Mouse (Mus musculus) embryonic stem cell, embryonic (primary cell): Measurements from ENCODE around the gene Car7.

ENCODE experiments used
- CTCF ChIA-PET, 4 experiments: fragments of 300-600 bp in 2 of 4; fragments of 350-600 bp in 2 of 4; sonication (Branson Sonifier 250); formaldehyde crosslinking; loops; one replicate each; lab custom pipeline; 2022; ENCODE audit warnings: inconsistent platforms in 2 of 4; lab: Charles Lee
- POLR2A ChIA-PET, 4 experiments: fragments of 300-600 bp in 2 of 4; fragments of 350-600 bp in 2 of 4; sonication (Branson Sonifier 250); formaldehyde crosslinking; loops; one replicate each; lab custom pipeline; 2022; ENCODE audit warnings: antibody characterized with exemption in 4 of 4, inconsistent platforms in 1 of 4; lab: Charles Lee

Gene Car7

GRCm38 (mm10) chr8:104533971-104534778 lies at the start of gene Car7, which contains the start of gene Nae1:
Car7 (plus strand) TSS chr8:104534689.
Nae1 (minus strand) TSS chr8:104534637.
- ChIA-PET CTCF (interaction anchor here in 2 of 4 experiments (0.7 to 2.8 kb wide), 8 partner anchors 9 to 720 kb away, joined by 3 to 9 read pairs (median 4); no protein-coding TSS in a partner anchor), POLR2A (interaction anchor here (0.5 to 1.1 kb wide), 7 partner anchors 28 to 190 kb away, joined by 3 to 4 read pairs (median 3); partner anchors contain the start of gene Dync1li2 (in 1 of the 4))

DNA sequence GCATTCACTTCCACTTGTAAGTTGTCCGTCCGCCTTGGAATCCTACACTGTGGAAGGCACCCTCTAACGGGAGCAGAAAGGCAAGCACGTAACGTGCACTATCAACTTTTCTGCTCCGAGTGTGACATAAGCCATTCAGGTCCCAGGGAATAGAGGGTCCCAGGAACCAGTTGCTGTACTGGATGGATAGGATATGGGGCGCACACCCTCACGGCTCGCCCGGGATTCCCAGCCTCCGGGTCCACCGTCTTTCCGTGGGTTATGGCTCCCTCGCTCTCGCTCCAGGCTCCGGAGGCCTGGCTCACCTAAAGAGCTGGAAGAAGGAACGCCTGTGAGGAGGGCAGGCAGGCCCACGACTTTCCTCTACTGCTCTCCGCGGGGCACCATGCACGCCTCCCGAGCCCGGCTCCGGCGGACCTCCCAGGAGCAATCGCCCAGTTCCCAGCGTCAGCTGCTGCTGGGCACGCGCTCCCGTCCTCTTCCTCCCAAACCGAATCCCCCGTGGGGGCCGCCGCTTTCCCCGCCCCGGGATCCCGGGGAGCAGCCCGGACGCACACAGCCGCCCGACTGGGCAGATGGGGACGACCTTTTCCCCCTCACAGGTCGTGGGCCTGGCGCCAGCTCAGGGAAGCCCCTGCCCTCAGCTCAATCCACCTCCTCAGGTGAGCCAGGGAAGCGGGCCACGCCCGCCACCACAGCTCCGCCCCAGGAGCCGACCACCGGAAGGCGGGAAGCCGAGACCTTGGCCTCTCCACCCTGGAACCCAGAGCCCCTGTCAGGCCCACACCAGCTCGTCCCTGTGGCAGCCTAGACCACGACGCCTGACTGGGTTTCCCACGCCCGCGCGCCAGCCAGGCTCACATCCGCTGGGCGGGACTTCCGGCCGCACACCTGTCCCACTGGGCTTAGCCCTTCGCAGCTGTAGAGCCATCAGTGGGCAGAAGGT lies 25.2 kb upstream of the Car7 start, which contains the start of gene Terb1:
Gene Terb1, minus strand, starts transcription at position 850 of the 946 bp plus-strand sequence.
- ChIA-PET CTCF (interaction anchor here in 3 of 4 experiments (0.5 to 0.9 kb wide), 5 partner anchors 55 to 1007 kb away, joined by 3 to 10 read pairs (median 4); partner anchors contain the start of gene Rrad (in 1 of the 3)), POLR2A (interaction anchor here in 2 of 4 experiments (0.6 to 1.4 kb wide), 5 partner anchors 9 to 1121 kb away, joined by 3 to 6 read pairs (median 4); partner anchors contain the start of gene Dync1li2 (in 1 of the 2))

DNA sequence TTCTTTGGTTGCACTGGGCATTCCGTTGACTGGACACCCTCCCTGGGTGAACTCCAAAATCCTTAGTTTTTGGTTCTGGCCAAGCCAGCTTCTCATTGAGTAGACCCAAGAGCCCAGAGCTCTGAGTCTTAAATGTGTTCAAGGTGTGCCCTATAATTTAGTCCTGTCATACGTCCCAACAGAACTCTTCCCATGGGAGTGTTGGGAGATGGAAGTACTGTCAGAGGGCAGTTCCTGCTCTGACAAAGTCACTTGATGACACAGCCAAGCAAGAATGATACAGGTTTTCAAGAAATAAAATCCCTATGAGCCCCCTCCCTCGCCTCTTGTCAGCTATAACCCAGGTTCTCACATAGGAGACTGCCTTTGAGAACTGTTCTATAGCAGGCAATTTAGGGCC lies 24.4 kb upstream of the Car7 start:
- ChIA-PET CTCF (interaction anchor here in 1 of 4 experiments (0.9 kb wide), 1 partner anchor 55 kb away, joined by 10 read pairs; no protein-coding TSS in a partner anchor), POLR2A (interaction anchor here in 1 of 4 experiments (0.7 to 1.4 kb wide), 3 partner anchors 11 to 1120 kb away, joined by 4 to 10 read pairs (median 6); partner anchors contain the start of gene Dync1li2)

GRCm38 (mm10) chr8:104517872-104518271 lies 16.6 kb upstream of the Car7 start:
- POLR2A ChIA-PET, result interaction anchor here in 1 of 4 experiments (0.8 kb wide), 1 partner anchor 8 kb away, joined by 3 read pairs; the partner anchor contains the start of gene Terb1
- CTCF ChIA-PET, result no interaction called here

DNA sequence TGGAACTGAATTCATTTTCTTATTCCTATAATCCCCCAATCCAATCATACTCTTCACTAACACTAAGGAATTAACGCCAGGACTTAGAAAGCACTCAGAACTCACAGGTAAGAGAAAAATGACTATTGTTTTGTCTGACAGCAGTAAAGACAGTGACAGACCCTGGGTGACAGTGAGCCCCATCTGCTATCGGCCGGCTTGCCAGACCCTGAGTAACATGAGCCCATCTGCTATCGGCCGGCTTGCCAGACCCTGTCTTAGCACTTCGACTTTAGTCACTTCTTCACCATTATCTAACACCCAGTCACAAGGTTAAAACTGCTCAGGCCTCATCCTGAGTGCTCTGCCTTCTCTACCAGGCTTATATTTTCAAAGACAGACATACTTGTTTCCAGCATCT lies 4.8 kb upstream of the Car7 start:
- ChIA-PET CTCF (no interaction called here), POLR2A (no interaction called here)

GRCm38 (mm10) chr8:104533551-104533950 lies 938 bp upstream of the Car7 start:
- ChIA-PET POLR2A (interaction anchor here (0.5 to 1.1 kb wide), 5 partner anchors 37 to 190 kb away, joined by 3 to 4 read pairs (median 3); partner anchors contain the start of gene Dync1li2 (in 1 of the 4)), CTCF (interaction anchor here in 3 of 4 experiments (0.5 to 2.8 kb wide), 5 partner anchors 14 to 734 kb away, joined by 3 to 9 read pairs (median 3); no protein-coding TSS in a partner anchor)

DNA sequence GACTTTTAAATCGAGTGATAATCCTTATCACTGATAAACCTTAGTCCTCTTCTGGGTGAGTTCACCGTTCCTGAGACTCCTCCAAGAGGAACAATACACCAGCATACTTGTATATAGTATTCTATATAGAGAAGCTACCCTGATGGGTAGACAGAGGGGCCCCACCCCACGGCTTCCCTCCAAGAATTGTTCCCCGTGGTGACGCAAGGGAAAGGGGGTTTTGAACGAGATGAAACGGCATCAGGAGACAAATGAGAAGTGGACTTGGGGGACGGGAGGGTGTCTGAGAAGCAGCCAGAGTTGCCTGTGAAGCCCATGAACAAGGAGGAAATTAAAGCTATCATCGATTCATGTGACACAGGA lies 271 bp downstream of the Car7 start:
- POLR2A ChIA-PET, result interaction anchor here (0.6 to 1.1 kb wide), 5 partner anchors 9 to 367 kb away, joined by 3 to 4 read pairs (median 3); partner anchors contain the start of gene Terb1 (in 1 of the 4)

DNA sequence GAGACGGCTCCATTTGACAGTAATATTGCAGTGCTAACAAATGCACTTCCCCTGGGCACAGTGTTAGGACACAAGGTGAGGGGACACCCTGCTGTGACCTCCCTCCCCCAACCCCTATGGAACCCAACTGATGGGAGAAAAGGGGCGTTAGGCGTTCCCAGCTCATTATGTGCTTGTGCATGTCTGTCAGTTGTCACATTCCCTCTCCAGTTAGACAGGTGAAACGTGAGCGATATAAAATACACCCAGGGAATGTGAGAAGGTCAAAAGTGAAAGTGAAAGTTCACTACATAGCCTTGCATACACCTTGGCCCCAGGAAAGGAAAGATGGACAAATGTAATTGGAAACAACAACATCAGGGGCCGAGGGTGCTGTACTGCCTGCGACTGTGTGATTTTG lies 889 bp downstream of the Car7 start:
- CTCF ChIA-PET, result interaction anchor here (0.6 to 2.8 kb wide), 9 partner anchors 15 to 1290 kb away, joined by 3 to 9 read pairs (median 4); no protein-coding TSS in a partner anchor
- POLR2A ChIA-PET, result interaction anchor here (0.5 to 0.8 kb wide), 5 partner anchors 8 to 754 kb away, joined by 3 to 4 read pairs (median 3); partner anchors contain the start of gene Terb1 (in 1 of the 4)

More for the DNA sequence above, 271 bp downstream of the Car7 start:
- CTCF ChIA-PET, result interaction anchor here (0.6 to 2.8 kb wide), 10 partner anchors 9 to 1290 kb away, joined by 3 to 9 read pairs (median 4); no protein-coding TSS in a partner anchor

GRCm38 (mm10) chr8:104536028-104536427 lies 1.5 kb downstream of the Car7 start:
- ChIA-PET CTCF (no interaction called here), POLR2A (interaction anchor here in 1 of 4 experiments (0.6 kb wide), 1 partner anchor 367 kb away, joined by 3 read pairs; no protein-coding TSS in a partner anchor)

GRCm38 (mm10) chr8:104538896-104539295 lies 4.4 kb downstream of the Car7 start:
- CTCF ChIA-PET, result interaction anchor here in 1 of 4 experiments (1.2 kb wide), 1 partner anchor 32 kb away, joined by 4 read pairs; no protein-coding TSS in a partner anchor
- POLR2A ChIA-PET, result interaction anchor here in 1 of 4 experiments (1.2 kb wide), 1 partner anchor 10 kb away, joined by 3 read pairs; no protein-coding TSS in a partner anchor

DNA sequence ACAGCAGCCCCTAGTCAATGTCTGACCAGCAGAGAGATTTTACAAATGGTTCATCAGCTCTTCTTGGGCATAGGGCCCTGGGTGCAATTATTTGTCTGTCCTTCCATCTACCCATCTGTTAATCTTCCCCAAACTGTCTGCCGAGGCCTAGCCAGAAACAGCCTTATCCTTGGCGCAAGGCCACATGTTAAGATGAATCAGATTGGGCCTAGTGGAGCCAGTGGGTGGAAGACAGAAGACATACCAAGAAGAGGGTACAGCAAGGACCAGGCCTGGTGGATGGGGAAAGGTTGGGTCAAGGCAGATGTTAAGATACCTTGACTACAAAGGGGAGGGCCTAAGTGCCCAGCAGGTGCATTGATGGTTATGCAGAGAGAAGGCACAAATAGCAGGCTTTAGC lies 5.1 kb downstream of the Car7 start:
- ChIA-PET POLR2A (interaction anchor here in 1 of 4 experiments (1.2 kb wide), 1 partner anchor 9 kb away, joined by 3 read pairs; no protein-coding TSS in a partner anchor), CTCF (no interaction called here)

GRCm38 (mm10) chr8:104540238-104540637 lies 5.7 kb downstream of the Car7 start:
- POLR2A ChIA-PET, result interaction anchor here in 1 of 4 experiments (0.6 kb wide), 1 partner anchor 1096 kb away, joined by 3 read pairs; the partner anchor contains the start of gene Ctcf
- CTCF ChIA-PET, result interaction anchor here in 1 of 4 experiments (1.1 kb wide), 1 partner anchor 31 kb away, joined by 3 read pairs; no protein-coding TSS in a partner anchor

- ChIA-PET CTCF (interaction anchor here in 3 of 4 experiments (0.6 to 1.5 kb wide), 3 partner anchors 24 to 62 kb away, joined by 3 to 6 read pairs (median 6); no protein-coding TSS in a partner anchor), POLR2A (interaction anchor here in 1 of 4 experiments (0.6 to 0.9 kb wide), 3 partner anchors 91 to 1096 kb away, joined by 3 to 4 read pairs (median 3); partner anchors contain the start of gene Ctcf)
These were observed 6.4 kb downstream of the Car7 start for GRCm38 (mm10) chr8:104540710-104541514.

- ChIA-PET POLR2A (interaction anchor here in 1 of 4 experiments (0.6 to 0.9 kb wide), 2 partner anchors 90 to 148 kb away, joined by 3 to 4 read pairs; no protein-coding TSS in a partner anchor), CTCF (interaction anchor here in 3 of 4 experiments (0.6 to 1.5 kb wide), 3 partner anchors 23 to 61 kb away, joined by 3 to 6 read pairs (median 6); no protein-coding TSS in a partner anchor)
These were observed 7.0 kb downstream of the Car7 start for GRCm38 (mm10) chr8:104541515-104541880.

- ChIA-PET CTCF (interaction anchor here in 3 of 4 experiments (0.6 to 1.5 kb wide), 4 partner anchors 27 to 99 kb away, joined by 3 to 8 read pairs (median 5); partner anchors contain the start of gene Dync1li2 (in 1 of the 3)), POLR2A (interaction anchor here in 1 of 4 experiments (1.0 kb wide), 1 partner anchor 11 kb away, joined by 3 read pairs; no protein-coding TSS in a partner anchor)
These were observed 7.7 kb downstream of the Car7 start for GRCm38 (mm10) chr8:104542160-104542559.
